Mouse (Mus musculus): ENCODE results near the gene Ascl4.

GRCm38 (mm10) chr10:85956871-85957419 lies 29.5 kb downstream of the Ascl4 start:
- no peak for TF ChIP-seq CTCF (conservative IDR thresholded peaks at IDR 0.05; ENCODE audit: low read length)
- no peak for TF ChIP-seq POU5F1 (IDR thresholded peaks at IDR 0.05; ENCODE audit: borderline replicate concordance, low read length)

Measured in E14TG2a.4 (cell line).